8 mouse cellular contexts compared by ENCODE assay signal in the genomic region with DNA sequence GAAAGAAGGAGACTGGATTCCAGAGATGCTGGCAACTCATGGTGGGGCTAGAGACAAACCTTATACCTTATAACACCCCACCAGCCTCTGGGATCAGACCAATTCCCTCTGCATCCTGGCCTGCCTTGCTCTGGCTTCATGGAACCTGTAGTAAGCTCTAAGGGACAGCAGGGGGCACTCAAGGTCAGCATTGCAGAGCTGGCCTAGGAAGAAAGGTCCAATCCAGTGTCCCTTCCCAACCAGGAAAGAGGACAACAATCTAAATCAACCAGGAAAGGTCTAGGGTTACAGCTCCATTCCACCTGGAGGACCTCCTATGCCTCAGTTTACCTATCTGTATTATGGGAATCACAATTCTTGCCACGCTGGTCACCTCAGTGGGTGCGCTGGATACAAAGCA. TPM values are rescaled to one million over a fixed set of nuclear protein-coding genes. Genes with fewer than 3 reads are reported as not detected.
DNase-seq lines count a peak whose midpoint lies in the region; ATAC-seq and TF ChIP-seq lines count a peak whose summit lies in the region.

No protein-coding gene starts in this region.

- intact Hi-C loops in gastrocnemius, postnatal 14 days (cut with DNase I; ENCODE audit: low total_unique reads): loop anchor here (2.0 kb wide), 1 partner anchor 33 kb away; no protein-coding TSS in a partner anchor

- H3K9ac ChIP-seq in forebrain, embryonic 16.5 days (replicated peaks; ENCODE audit: low read depth, low read length): no peak overlapping the region
- H3K9ac ChIP-seq in ES-Bruce4 (ENCODE audit: low read depth, poor library complexity, severe bottlenecking): no peak overlapping the region
- H3K9ac ChIP-seq in kidney, embryonic 16.5 days (replicated peaks; ENCODE audit: low read length): no peak overlapping the region
- no peak overlapping the region for H3K9ac ChIP-seq in liver, embryonic 16.5 days (ENCODE audit: low read depth, low read length)

- H3K4me2 ChIP-seq in forebrain, embryonic 16.5 days (ENCODE audit: low read length): no peak overlapping the region
- H3K4me2 ChIP-seq in kidney, embryonic 16.5 days (replicated peaks; ENCODE audit: low read depth, low read length): no peak overlapping the region
- no peak overlapping the region for H3K4me2 ChIP-seq in liver, embryonic 16.5 days (ENCODE audit: low read depth, low read length)

- no peak overlapping the region for H3K4me3 ChIP-seq in forebrain, embryonic 10.5 days
- H3K4me3 ChIP-seq in forebrain, embryonic 16.5 days (replicated peaks; ENCODE audit: low read length): no peak overlapping the region
- H3K4me3 ChIP-seq in ES-Bruce4 (ENCODE audit: low read depth, low read length): no peak overlapping the region
- H3K4me3 ChIP-seq in kidney, embryonic 16.5 days (ENCODE audit: low read length): no peak overlapping the region
- no peak overlapping the region for H3K4me3 ChIP-seq in liver, embryonic 16.5 days (ENCODE audit: low read depth, low read length)

- H3K36me3 ChIP-seq in forebrain, embryonic 10.5 days (replicated peaks): peaks cover 4% of the 10 kb centered on the region
- H3K36me3 ChIP-seq in forebrain, embryonic 16.5 days (ENCODE audit: control insufficient read depth, insufficient read depth): no peaks in the 10 kb centered on the region
- no peaks in the 10 kb centered on the region for H3K36me3 ChIP-seq in ES-Bruce4 (ENCODE audit: control insufficient read depth, insufficient read depth, low read length, poor library complexity, severe bottlenecking)
- H3K36me3 ChIP-seq in kidney, embryonic 16.5 days (ENCODE audit: insufficient read depth, low read length): no peaks in the 10 kb centered on the region; the same call in 1 of the 2 replicates
- peaks cover 22% of the 10 kb centered on the region for H3K36me3 ChIP-seq in liver, embryonic 16.5 days (ENCODE audit: control insufficient read depth, insufficient read depth)

- WGBS in forebrain, embryonic 10.5 days: 95% methylated on average over 2 of the region's 2 CpGs
- WGBS in forebrain, embryonic 16.5 days: 88% methylated on average over 2 of the region's 2 CpGs
- WGBS in kidney, embryonic 16.5 days: 98% methylated on average over 2 of the region's 2 CpGs
- WGBS in liver, embryonic 16.5 days (ENCODE audit: insufficient replicate concordance): 98% methylated on average over 2 of the region's 2 CpGs

- no peaks in the 10 kb centered on the region for H3K9me3 ChIP-seq in forebrain, embryonic 10.5 days
- H3K9me3 ChIP-seq in forebrain, embryonic 16.5 days (ENCODE audit: control insufficient read depth, low read length): no peaks in the 10 kb centered on the region
- H3K9me3 ChIP-seq in ES-Bruce4 (replicated peaks; ENCODE audit: control insufficient read depth, insufficient read depth, low read length, poor library complexity, severe bottlenecking): no peaks in the 10 kb centered on the region
- H3K9me3 ChIP-seq in kidney, embryonic 16.5 days (ENCODE audit: low read length): no peaks in the 10 kb centered on the region
- H3K9me3 ChIP-seq in liver, embryonic 16.5 days (replicated peaks; ENCODE audit: control insufficient read depth, low read length): no peaks in the 10 kb centered on the region

- no peaks in the 10 kb centered on the region for H3K27me3 ChIP-seq in forebrain, embryonic 10.5 days (ENCODE audit: poor library complexity, severe bottlenecking)
- H3K27me3 ChIP-seq in forebrain, embryonic 16.5 days (replicated peaks; ENCODE audit: control insufficient read depth, insufficient read depth, low read length): no peaks in the 10 kb centered on the region
- no peaks in the 10 kb centered on the region for H3K27me3 ChIP-seq in ES-Bruce4 (ENCODE audit: control insufficient read depth, insufficient read depth, low read length, poor library complexity, severe bottlenecking)
- H3K27me3 ChIP-seq in kidney, embryonic 16.5 days (ENCODE audit: insufficient read depth, low read length): no peaks in the 10 kb centered on the region
- no peaks in the 10 kb centered on the region for H3K27me3 ChIP-seq in liver, embryonic 16.5 days (ENCODE audit: control insufficient read depth, insufficient read depth, low read depth, low read length)

- no peak for TF ChIP-seq EP300 in ES-Bruce4 (IDR thresholded peaks at IDR 0.05; ENCODE audit: insufficient read depth, low read depth, low read length)

- peak; percentile 52 for DNase-seq in forebrain, embryonic 10.5 days (ENCODE audit: extremely low spot score, low spot score)
- peak; percentile 63 to 70 for DNase-seq in cerebellum, adult 18-20 months
- DNase-seq in gastrocnemius, postnatal 14 days: peak; percentile 39
- peak; percentile 54 to 62 for DNase-seq in right cerebral cortex, adult 2 months (ENCODE audit: low spot score in 2 of 2)

- no peak for TF ChIP-seq POLR2A in ES-Bruce4 (IDR thresholded peaks at IDR 0.05; ENCODE audit: insufficient read depth, low read length)

- no peak for ATAC-seq in forebrain, embryonic 16.5 days
- ATAC-seq in kidney, embryonic 16.5 days (ENCODE audit: low FRiP score, low TSS enrichment): 0 out of 2 replicates have a peak, but pooled peaks have one; percentile 40
- peak; percentile 33 for ATAC-seq in liver, embryonic 16.5 days (ENCODE audit: low read depth)

- TF ChIP-seq CTCF in ES-Bruce4 (IDR thresholded peaks at IDR 0.05; ENCODE audit: low read depth, low read length): peak; percentile 92

- H3K4me1 ChIP-seq in forebrain, embryonic 10.5 days: peaks cover 10% of the 10 kb centered on the region
- no peaks in the 10 kb centered on the region for H3K4me1 ChIP-seq in forebrain, embryonic 16.5 days (replicated peaks; ENCODE audit: control insufficient read depth, insufficient read depth, low read length)
- no peaks in the 10 kb centered on the region for H3K4me1 ChIP-seq in ES-Bruce4 (ENCODE audit: control insufficient read depth, insufficient read depth, low read length)
- H3K4me1 ChIP-seq in kidney, embryonic 16.5 days (ENCODE audit: insufficient read depth, low read length): peaks cover 3% of the 10 kb centered on the region; the same call in 1 of the 2 replicates
- H3K4me1 ChIP-seq in liver, embryonic 16.5 days (ENCODE audit: control insufficient read depth, low read depth, low read length): peaks cover 3% of the 10 kb centered on the region

- H3K27ac ChIP-seq in forebrain, embryonic 10.5 days: no peak overlapping the region
- no peak overlapping the region for H3K27ac ChIP-seq in forebrain, embryonic 16.5 days (ENCODE audit: low read length)
- no peak overlapping the region for H3K27ac ChIP-seq in ES-Bruce4 (ENCODE audit: insufficient read depth, low read length)
- no peak overlapping the region for H3K27ac ChIP-seq in kidney, embryonic 16.5 days (ENCODE audit: low read length)
- no peak overlapping the region for H3K27ac ChIP-seq in liver, embryonic 16.5 days (ENCODE audit: low read length)

RNA-seq across cellular contexts. Expression of a gene that starts 18.4 kb away (rescaled TPM):
- polyA plus RNA-seq in forebrain, embryonic 10.5 days (2016; fragmentation: Nextera tagmentation; extraction: Ambion mirVana): 5.9 and 6.9 TPM in 2 replicates
- 3.8 and 5.7 TPM in 2 replicates for polyA plus RNA-seq in forebrain, embryonic 16.5 days (2015; fragmentation: Nextera tagmentation; extraction: Ambion mirVana)
- polyA plus RNA-seq in ES-Bruce4 (2011; ENCODE audit: insufficient read depth, insufficient read length, low read depth, missing spikeins): 1.8 TPM in 2 replicates
- 1 to 10 TPM; 3.0 to 3.1 TPM for total RNA-seq in gastrocnemius, postnatal 14 days (2021)
- polyA plus RNA-seq in kidney, embryonic 16.5 days (2015; fragmentation: Nextera tagmentation; extraction: Ambion mirVana): 5.4 TPM in 2 replicates
- 10.4 and 11.1 TPM in 2 replicates for polyA plus RNA-seq in liver, embryonic 16.5 days (2015; fragmentation: Nextera tagmentation; extraction: Ambion mirVana)

RNA-seq across cellular contexts. Expression of a gene that starts 57.8 kb away (rescaled TPM):
- polyA plus RNA-seq in forebrain, embryonic 10.5 days (2016; fragmentation: Nextera tagmentation; extraction: Ambion mirVana): 41.0 and 43.2 TPM in 2 replicates
- 26.7 and 32.3 TPM in 2 replicates for polyA plus RNA-seq in forebrain, embryonic 16.5 days (2015; fragmentation: Nextera tagmentation; extraction: Ambion mirVana)
- polyA plus RNA-seq in ES-Bruce4 (2011; ENCODE audit: insufficient read depth, insufficient read length, low read depth, missing spikeins): 54.6 and 59.1 TPM in 2 replicates
- total RNA-seq in gastrocnemius, postnatal 14 days (2021): 10 to 100 TPM; 36.1 to 36.4 TPM
- 28.3 and 30.4 TPM in 2 replicates for polyA plus RNA-seq in kidney, embryonic 16.5 days (2015; fragmentation: Nextera tagmentation; extraction: Ambion mirVana)
- 10.4 and 11.2 TPM in 2 replicates for polyA plus RNA-seq in liver, embryonic 16.5 days (2015; fragmentation: Nextera tagmentation; extraction: Ambion mirVana)
